Mouse (Mus musculus) lung, embryonic 16.5 days (tissue): ENCODE results near the gene Slf1. TPM values are rescaled to one million over a fixed set of nuclear protein-coding genes. Genes with fewer than 3 reads are reported as not detected.

Experiments
- ATAC-seq: fragments of 200-750 bp; cut with Nextera tagmentation; 2 replicates; pipeline ENCODE4 v1.8.0; 2017; ENCODE audit warnings: low read depth, mild to moderate bottlenecking, moderate library complexity
- H3K27ac ChIP-seq: fragments of 300-500 bp; sonication (generic); 2 replicates; pipeline ENCODE4 v1.5.1; 2014; ENCODE audit warnings: mild to moderate bottlenecking, control low read depth, low read length
- H3K27me3 ChIP-seq: fragments of 300-500 bp; sonication (generic); 2 replicates; pipeline ENCODE4 v1.6.1; 2014; ENCODE audit warnings: low read depth, low read length, mixed read lengths; ENCODE audit not compliant: control insufficient read depth, insufficient read depth
- H3K36me3 ChIP-seq: fragments of 300-500 bp; sonication (generic); 2 replicates; pipeline ENCODE4 v1.6.1; 2014; ENCODE audit warnings: low read length; ENCODE audit not compliant: control insufficient read depth, insufficient read depth
- H3K4me1 ChIP-seq: fragments of 300-500 bp; sonication (generic); replicated peaks from 2 replicates; pipeline ENCODE4 v1.6.1; 2014; ENCODE audit warnings: low read length, mixed read lengths; ENCODE audit not compliant: control insufficient read depth, insufficient read depth
- H3K4me2 ChIP-seq: fragments of 300-500 bp; sonication (generic); 2 replicates; pipeline ENCODE4 v1.6.1; 2014; ENCODE audit warnings: low read depth, low read length, control low read depth
- H3K4me3 ChIP-seq: fragments of 300-500 bp; sonication (generic); 2 replicates; pipeline ENCODE4 v1.5.1; 2014; ENCODE audit warnings: mild to moderate bottlenecking, low read length, control low read depth
- H3K9ac ChIP-seq: fragments of 300-500 bp; sonication (generic); 2 replicates; pipeline ENCODE4 v1.6.1; 2014; ENCODE audit warnings: low read length, control low read depth
- H3K9me3 ChIP-seq: fragments of 300-500 bp; sonication (generic); 2 replicates; pipeline ENCODE4 v1.6.1; 2016; ENCODE audit warnings: low read length; ENCODE audit not compliant: control insufficient read depth
- WGBS: fragments of 180-500 bp; shearing (Covaris S2); extraction: QIAGEN DNeasy Blood & Tissue Kit; methylation state at CpG from one replicate; pipeline ENCODE4 v1.1.7; 2014; 5-methylcytosine and 5-hydroxymethylcytosine counted together
- polyA plus RNA-seq: library from polyadenylated mRNA; unstranded; fragments of >200 nt; fragmentation: Nextera tagmentation; extraction: Ambion mirVana; gene quantifications from 2 replicates; pipeline ENCODE4 v1.2.1, GENCODE M21; 2015

Gene Slf1
- polyA plus RNA-seq = 37.9 and 40.8 TPM in 2 replicates

- Histone ChIP-seq H3K27ac (peak within 1 kb of the TSS; percentile 79), H3K27me3 (no peaks in the 10 kb centered on the region), H3K4me2 (peak within 1 kb of the TSS; percentile 72), H3K4me1 (peaks cover 2% of the 10 kb centered on the region; the same call in 1 of the 2 replicates), H3K4me3 (peak within 1 kb of the TSS; percentile 71), H3K36me3 (no peaks in the 10 kb centered on the region), H3K9me3 (no peaks in the 10 kb centered on the region), H3K9ac (peak within 1 kb of the TSS; percentile 83)
- WGBS = under 1% methylated on average over 65 of the region's 65 CpGs
- ATAC-seq = peak; percentile 98
Observed at GRCm38 (mm10) chr13:77134931-77135620, at the start of gene Slf1, which contains the start of gene 2210408I21Rik. Gene Slf1 (minus strand): TSS chr13:77135473. Gene 2210408I21Rik (plus strand): TSS chr13:77135540.

GRCm38 (mm10) chr13:77177931-77178330 is 42.7 kb upstream of the Slf1 start:
- Histone ChIP-seq H3K27ac (no peak overlapping the region), H3K27me3 (no peaks in the 10 kb centered on the region), H3K4me1 (no peaks in the 10 kb centered on the region), H3K4me2 (no peak overlapping the region), H3K9me3 (no peaks in the 10 kb centered on the region), H3K36me3 (no peaks in the 10 kb centered on the region), H3K4me3 (no peak overlapping the region), H3K9ac (no peak overlapping the region)
- no peak for ATAC-seq

GRCm38 (mm10) chr13:77140890-77141289 is 5.6 kb upstream of the Slf1 start:
- H3K4me1 ChIP-seq = peaks cover 2% of the 10 kb centered on the region; the same call in 1 of the 2 replicates
- no peak overlapping the region for H3K27ac ChIP-seq
- no peak overlapping the region for H3K9ac ChIP-seq
- 92% methylated on average over 2 of the region's 2 CpGs for WGBS
- no peaks in the 10 kb centered on the region for H3K36me3 ChIP-seq
- H3K9me3 ChIP-seq = no peaks in the 10 kb centered on the region
- no peaks in the 10 kb centered on the region for H3K27me3 ChIP-seq
- no peak for ATAC-seq
- H3K4me2 ChIP-seq = no peak overlapping the region
- no peak overlapping the region for H3K4me3 ChIP-seq

GRCm38 (mm10) chr13:77135621-77135981 is 328 bp upstream of the Slf1 start:
- Histone ChIP-seq H3K9ac (peak overlapping the region; percentile 83), H3K4me2 (peak overlapping the region; percentile 63), H3K9me3 (no peaks in the 10 kb centered on the region), H3K27ac (no peak overlapping the region), H3K4me3 (peak overlapping the region; percentile 71), H3K4me1 (peaks cover 2% of the 10 kb centered on the region; the same call in 1 of the 2 replicates), H3K27me3 (no peaks in the 10 kb centered on the region), H3K36me3 (no peaks in the 10 kb centered on the region)
- WGBS = 0% methylated on average over 11 of the region's 11 CpGs
- peak; percentile 67 for ATAC-seq

- H3K27me3 ChIP-seq = no peaks in the 10 kb centered on the region
- no peaks in the 10 kb centered on the region for H3K36me3 ChIP-seq
- no peak overlapping the region for H3K4me3 ChIP-seq
- ATAC-seq = no peak
- H3K9me3 ChIP-seq = no peaks in the 10 kb centered on the region
- WGBS = 53% methylated on average over 2 of the region's 2 CpGs
- no peak overlapping the region for H3K27ac ChIP-seq
- no peak overlapping the region for H3K9ac ChIP-seq
- no peak overlapping the region for H3K4me2 ChIP-seq
- H3K4me1 ChIP-seq = peaks cover 1% of the 10 kb centered on the region; the same call in 1 of the 2 replicates
Observed at GRCm38 (mm10) chr13:77131132-77131531, 4.1 kb downstream of the Slf1 start.

- 86% methylated on average over 2 of the region's 2 CpGs for WGBS
- ATAC-seq = no peak
- Histone ChIP-seq H3K4me2 (no peak overlapping the region), H3K27ac (no peak overlapping the region), H3K9me3 (no peaks in the 10 kb centered on the region), H3K4me1 (no peaks in the 10 kb centered on the region), H3K36me3 (peaks cover 2% of the 10 kb centered on the region; the same call in 1 of the 2 replicates), H3K4me3 (no peak overlapping the region), H3K27me3 (no peaks in the 10 kb centered on the region), H3K9ac (no peak overlapping the region)
Observed at GRCm38 (mm10) chr13:77128240-77128639, 7.0 kb downstream of the Slf1 start.

- Histone ChIP-seq H3K27me3 (no peaks in the 10 kb centered on the region), H3K4me1 (no peaks in the 10 kb centered on the region), H3K36me3 (peaks cover 2% of the 10 kb centered on the region; the same call in 1 of the 2 replicates), H3K4me3 (no peak overlapping the region), H3K9ac (no peak overlapping the region), H3K4me2 (no peak overlapping the region), H3K27ac (no peak overlapping the region), H3K9me3 (no peaks in the 10 kb centered on the region)
- ATAC-seq = no peak
- WGBS = 94% methylated on average over 3 of the region's 3 CpGs
Observed at GRCm38 (mm10) chr13:77125159-77125558, 10.1 kb downstream of the Slf1 start.

GRCm38 (mm10) chr13:77118695-77119094 is 16.6 kb downstream of the Slf1 start:
- no peak for ATAC-seq

GRCm38 (mm10) chr13:77107734-77108133 is 27.5 kb downstream of the Slf1 start:
- ATAC-seq = no peak
- Histone ChIP-seq H3K9ac (no peak overlapping the region), H3K4me2 (no peak overlapping the region), H3K27me3 (no peaks in the 10 kb centered on the region), H3K27ac (no peak overlapping the region), H3K36me3 (no peaks in the 10 kb centered on the region; the same call in 1 of the 2 replicates), H3K4me3 (no peak overlapping the region), H3K9me3 (no peaks in the 10 kb centered on the region), H3K4me1 (no peaks in the 10 kb centered on the region)

More at GRCm38 (mm10) chr13:77118695-77119094, 16.6 kb downstream of the Slf1 start:
- Histone ChIP-seq H3K27ac (no peak overlapping the region), H3K4me2 (no peak overlapping the region), H3K36me3 (no peaks in the 10 kb centered on the region), H3K4me1 (no peaks in the 10 kb centered on the region), H3K9me3 (no peaks in the 10 kb centered on the region), H3K4me3 (no peak overlapping the region), H3K27me3 (no peaks in the 10 kb centered on the region), H3K9ac (no peak overlapping the region)
- WGBS = 89% methylated on average over 4 of the region's 4 CpGs
